Comparison of ENCODE assay signal across 8 mouse cellular contexts in the genomic region with DNA sequence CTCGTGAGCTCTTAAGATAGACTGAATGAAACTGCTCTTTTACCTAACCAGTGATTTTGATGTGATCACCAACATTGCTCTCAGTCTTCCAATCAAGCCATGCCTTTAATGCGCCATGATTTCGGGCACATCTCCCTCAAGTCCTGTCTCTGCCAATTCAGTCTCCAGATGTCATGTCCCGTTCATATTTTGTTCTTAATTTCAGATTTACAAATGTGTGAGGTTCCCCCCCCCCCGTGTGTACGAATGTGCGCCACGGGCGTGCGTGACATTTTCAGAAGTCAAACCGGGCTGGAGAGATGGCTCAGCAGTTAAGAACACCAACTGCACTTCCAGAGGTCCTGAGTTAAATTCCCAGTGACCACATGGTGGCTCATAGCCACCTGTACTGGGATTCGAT. TPM values are rescaled to one million over a fixed set of nuclear protein-coding genes. Genes with fewer than 3 reads are reported as not detected.
A peak's percentile ranks its signal among the peaks of the same experiment; 100 is the strongest.
DNase-seq lines count a peak whose midpoint lies in the region; ATAC-seq and TF ChIP-seq lines count a peak whose summit lies in the region.

No protein-coding gene starts in this region.

- TF ChIP-seq POLR2A in MEL (IDR thresholded peaks at IDR 0.05; ENCODE audit: control insufficient read depth in 1 of 2, insufficient read depth in 1 of 2, low read depth in 1 of 2, low read length in 2 of 2, poor library complexity in 1 of 2): no peak

- H3K36me3 ChIP-seq in heart, embryonic 16.5 days (ENCODE audit: control insufficient read depth, insufficient read depth): peaks cover 34% of the 10 kb centered on the region
- peaks cover 15 to 17% of the 10 kb centered on the region in 2 experiments; a peak in 3 of 4 replicates for H3K36me3 ChIP-seq in MEL (ENCODE audit: control insufficient read depth in 1 of 2, insufficient read depth in 2 of 2, low read length in 2 of 2)
- H3K36me3 ChIP-seq in hindbrain, embryonic 14.5 days (replicated peaks; ENCODE audit: control insufficient read depth, insufficient read depth): peaks cover 34% of the 10 kb centered on the region
- H3K36me3 ChIP-seq in midbrain, embryonic 11.5 days (ENCODE audit: control insufficient read depth, insufficient read depth, low read length): peaks cover 24% of the 10 kb centered on the region

- H3K4me3 ChIP-seq in heart, embryonic 16.5 days (ENCODE audit: low read length): peak overlapping the region; percentile 94
- H3K4me3 ChIP-seq in MEL (ENCODE audit: control insufficient read depth in 1 of 2, insufficient read depth in 1 of 2, low read depth in 2 of 2, low read length in 2 of 2): peak overlapping the region; percentile 49 to 74
- peak overlapping the region; percentile 70 for H3K4me3 ChIP-seq in hindbrain, embryonic 14.5 days (replicated peaks; ENCODE audit: low read length)
- peak overlapping the region; percentile 78 for H3K4me3 ChIP-seq in midbrain, embryonic 11.5 days (ENCODE audit: low read depth, low read length)

- peak overlapping the region; percentile 88 for H3K4me2 ChIP-seq in heart, embryonic 16.5 days (ENCODE audit: low read depth, low read length)
- H3K4me2 ChIP-seq in hindbrain, embryonic 14.5 days (replicated peaks): peak overlapping the region; percentile 83
- H3K4me2 ChIP-seq in midbrain, embryonic 11.5 days: peak overlapping the region; percentile 55

- TF ChIP-seq RAD21 in MEL (IDR thresholded peaks at IDR 0.05; ENCODE audit: low read depth, low read length): no peak

- H3K79me2 ChIP-seq in MEL (ENCODE audit: control insufficient read depth, insufficient read depth, low read length, poor library complexity): peaks cover 41% of the 10 kb centered on the region

- H3K9me3 ChIP-seq in heart, embryonic 16.5 days (replicated peaks; ENCODE audit: control insufficient read depth, low read length): no peaks in the 10 kb centered on the region
- no peaks in the 10 kb centered on the region for H3K9me3 ChIP-seq in MEL (replicated peaks; ENCODE audit: insufficient read depth, low read length)
- no peaks in the 10 kb centered on the region for H3K9me3 ChIP-seq in hindbrain, embryonic 14.5 days (ENCODE audit: control insufficient read depth, low read length)
- no peaks in the 10 kb centered on the region for H3K9me3 ChIP-seq in midbrain, embryonic 11.5 days (ENCODE audit: control insufficient read depth, low read length)

- H3K27ac ChIP-seq in heart, embryonic 16.5 days (ENCODE audit: low read length): peak overlapping the region; percentile 94
- H3K27ac ChIP-seq in MEL (ENCODE audit: control insufficient read depth, low read depth, low read length): peak overlapping the region; percentile 93
- peak overlapping the region; percentile 98 for H3K27ac ChIP-seq in hindbrain, embryonic 14.5 days
- H3K27ac ChIP-seq in midbrain, embryonic 11.5 days (ENCODE audit: low read depth, low read length): peak overlapping the region; percentile 89

- DNase-seq in heart, postnatal 4 days: no peak
- no peak for DNase-seq in MEL (ENCODE audit: low read depth, low spot score)
- no peak for DNase-seq in hindbrain, embryonic 14.5 days (ENCODE audit: low spot score)
- DNase-seq in midbrain, embryonic 11.5 days (ENCODE audit: low spot score, missing footprints): no peak
- DNase-seq in ovary, postnatal 14 days (ENCODE audit: low spot score): no peak
- DNase-seq in thymus, postnatal 36 days: no peak
- DNase-seq in thymus, postnatal 4 days: no peak

- ATAC-seq in heart, embryonic 16.5 days (replicated peaks; ENCODE audit: extremely low read depth, insufficient read depth, low FRiP score): 0 out of 2 replicates have a peak, but pooled peaks have one; percentile 1
- ATAC-seq in hindbrain, embryonic 14.5 days (ENCODE audit: low FRiP score): peak; percentile 3; the same call in 1 of the 2 replicates
- ATAC-seq in midbrain, embryonic 11.5 days (ENCODE audit: low FRiP score): peak; percentile 20; the same call in 1 of the 2 replicates

- H3K9ac ChIP-seq in heart, embryonic 16.5 days (ENCODE audit: low read length): peak overlapping the region; percentile 72
- H3K9ac ChIP-seq in MEL (ENCODE audit: control insufficient read depth, low read depth, low read length, poor library complexity, severe bottlenecking): peak overlapping the region; percentile 80
- peak overlapping the region; percentile 69 for H3K9ac ChIP-seq in hindbrain, embryonic 14.5 days
- H3K9ac ChIP-seq in midbrain, embryonic 11.5 days (ENCODE audit: low read length): peak overlapping the region; percentile 73

- peaks cover 37% of the 10 kb centered on the region for H3K4me1 ChIP-seq in heart, embryonic 16.5 days (ENCODE audit: control insufficient read depth, insufficient read depth, low read length)
- peaks cover 0 to 9% of the 10 kb centered on the region in 2 experiments; a peak in 2 of 4 replicates for H3K4me1 ChIP-seq in MEL (ENCODE audit: control insufficient read depth in 1 of 2, insufficient read depth in 2 of 2, low read length in 2 of 2)
- H3K4me1 ChIP-seq in hindbrain, embryonic 14.5 days (replicated peaks; ENCODE audit: control insufficient read depth, insufficient read depth, low read length): peaks cover 22% of the 10 kb centered on the region
- peaks cover 22% of the 10 kb centered on the region for H3K4me1 ChIP-seq in midbrain, embryonic 11.5 days (ENCODE audit: control insufficient read depth, insufficient read depth, low read length)

- TF ChIP-seq EP300 in MEL (IDR thresholded peaks at IDR 0.05; ENCODE audit: low read depth in 1 of 2, low read length in 2 of 2): no peak

- H3K27me3 ChIP-seq in heart, embryonic 16.5 days (ENCODE audit: control insufficient read depth, insufficient read depth, low read length): no peaks in the 10 kb centered on the region
- no peaks in the 10 kb centered on the region for H3K27me3 ChIP-seq in MEL (ENCODE audit: control insufficient read depth in 1 of 2, insufficient read depth in 2 of 2, low read length in 2 of 2)
- no peaks in the 10 kb centered on the region for H3K27me3 ChIP-seq in hindbrain, embryonic 14.5 days (ENCODE audit: control insufficient read depth, insufficient read depth, low read length)
- no peaks in the 10 kb centered on the region for H3K27me3 ChIP-seq in midbrain, embryonic 11.5 days (ENCODE audit: control insufficient read depth, insufficient read depth, low read length)

- WGBS in heart, embryonic 16.5 days: 1% methylated on average over 12 of the region's 12 CpGs
- WGBS in hindbrain, embryonic 14.5 days: 2% methylated on average over 12 of the region's 12 CpGs
- 3% methylated on average over 12 of the region's 12 CpGs for WGBS in midbrain, embryonic 11.5 days

- TF ChIP-seq CTCF in MEL (IDR thresholded peaks at IDR 0.05 in 2 of 3, conservative IDR thresholded peaks at IDR 0.05 in 1 of 3; ENCODE audit: control insufficient read depth in 1 of 3, insufficient read depth in 1 of 3, low read depth in 2 of 3, low read length in 3 of 3, poor library complexity in 1 of 3, severe bottlenecking in 1 of 3): no peak

TF ChIP-seq in MEL, 35 proteins besides CTCF, POLR2A, EP300 and RAD21:
- TF ChIP-seq CHD1 (IDR thresholded peaks at IDR 0.05; ENCODE audit: low read depth, low read length) (peak; percentile 41; the same call in 1 of the 2 replicates), GATA1 (IDR thresholded peaks at IDR 0.05; ENCODE audit: low read depth, low read length) (no peak)

RNA-seq across cellular contexts. Expression of a gene that starts 7.4 kb away (rescaled TPM):
- polyA plus RNA-seq in heart, embryonic 16.5 days (2015; fragmentation: Nextera tagmentation; extraction: Ambion mirVana): 55.4 and 61.2 TPM in 2 replicates
- total RNA-seq in heart, postnatal 4 days (2021): 10 to 100 TPM; 73.4 to 86.0 TPM
- total RNA-seq in MEL (2012; rRNA removed): 93.7 and 105 TPM in 2 replicates
- 100 to 1,000 TPM in 1 of 2 experiments, not detected in 1; 115 TPM for polyA plus RNA-seq in MEL (2012; ENCODE audit: insufficient read depth in 1 of 2, insufficient read length in 2 of 2, low read depth in 1 of 2, low replicate concordance in 2 of 2, missing spikeins in 1 of 2)
- 37.0 and 38.7 TPM in 2 replicates for polyA plus RNA-seq in hindbrain, embryonic 14.5 days (2014; fragmentation: Nextera tagmentation; extraction: Ambion mirVana)
- 6.2 and 7.4 TPM in 2 replicates for polyA plus RNA-seq in midbrain, embryonic 11.5 days (2014; fragmentation: Nextera tagmentation; extraction: Ambion mirVana)

RNA-seq across cellular contexts. Expression of a gene that starts 7.9 kb away (rescaled TPM):
- 606 and 610 TPM in 2 replicates for polyA plus RNA-seq in heart, embryonic 16.5 days (2015; fragmentation: Nextera tagmentation; extraction: Ambion mirVana)
- 100 to 1,000 TPM; 591 to 607 TPM for total RNA-seq in heart, postnatal 4 days (2021)
- total RNA-seq in MEL (2012; rRNA removed): 1,686 and 1,722 TPM in 2 replicates
- polyA plus RNA-seq in MEL (2012; ENCODE audit: insufficient read depth in 1 of 2, insufficient read length in 2 of 2, low read depth in 1 of 2, low replicate concordance in 2 of 2, missing spikeins in 1 of 2): 1,000 to 10,000 TPM in 1 of 2 experiments, 100 to 1,000 TPM in 1; 543 to 1,096 TPM
- polyA plus RNA-seq in hindbrain, embryonic 14.5 days (2014; fragmentation: Nextera tagmentation; extraction: Ambion mirVana): 685 and 734 TPM in 2 replicates
- polyA plus RNA-seq in midbrain, embryonic 11.5 days (2014; fragmentation: Nextera tagmentation; extraction: Ambion mirVana): 1,032 and 1,053 TPM in 2 replicates

RNA-seq across cellular contexts. Expression of a gene that starts 49.2 kb away (rescaled TPM):
- 29.9 and 33.4 TPM in 2 replicates for polyA plus RNA-seq in heart, embryonic 16.5 days (2015; fragmentation: Nextera tagmentation; extraction: Ambion mirVana)
- total RNA-seq in heart, postnatal 4 days (2021): 10 to 100 TPM; 36.5 to 37.0 TPM
- 18.2 and 23.3 TPM in 2 replicates for total RNA-seq in MEL (2012; rRNA removed)
- polyA plus RNA-seq in MEL (2012; ENCODE audit: insufficient read depth in 1 of 2, insufficient read length in 2 of 2, low read depth in 1 of 2, low replicate concordance in 2 of 2, missing spikeins in 1 of 2): 10 to 100 TPM in 1 of 2 experiments, not detected in 1; 31.1 TPM
- polyA plus RNA-seq in hindbrain, embryonic 14.5 days (2014; fragmentation: Nextera tagmentation; extraction: Ambion mirVana): 32.2 and 36.1 TPM in 2 replicates
- polyA plus RNA-seq in midbrain, embryonic 11.5 days (2014; fragmentation: Nextera tagmentation; extraction: Ambion mirVana): 24.9 and 29.4 TPM in 2 replicates
